Mouse (Mus musculus) layer of hippocampus, adult 11-12 months (tissue): ENCODE data around the gene Gm8914.
"Not testable (repeated sequence)": the region's sequence is repeated elsewhere in the genome, so short reads cannot be mapped to it uniquely, and the experiment has no call there.

Source experiments
- DNase-seq: peaks from one replicate; pipeline ENCODE4 v3.0.0; 2022; ENCODE audit warnings: low spot score

Gene Gm8914

DNA sequence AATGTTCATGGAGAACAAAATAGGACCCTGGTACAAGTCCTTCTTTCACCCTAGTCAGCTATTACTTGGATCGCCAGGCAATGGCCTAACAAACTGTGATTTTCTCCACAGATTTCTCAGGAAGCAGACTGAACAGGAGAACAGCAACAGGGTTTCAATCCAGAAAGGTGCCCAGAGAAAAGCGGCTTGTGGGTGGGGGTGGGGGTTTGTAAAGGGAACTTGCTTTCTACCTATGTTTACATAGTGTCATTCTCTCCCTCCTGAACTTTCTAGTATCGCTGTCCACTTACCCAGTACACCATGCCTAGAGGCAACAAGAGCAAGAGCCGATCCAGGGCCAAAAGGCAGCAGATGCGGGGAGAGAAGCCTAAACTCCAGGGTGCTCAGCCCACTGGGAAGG, at the start of gene Gm8914:
Gene Gm8914, plus strand, starts transcription at position 301 of the 400 bp plus-strand sequence.
- DNase-seq = not testable (repeated sequence)
